Mouse (Mus musculus): ENCODE data around the gene Hp1bp3. TPM values are rescaled to one million over a fixed set of nuclear protein-coding genes. Genes with fewer than 3 reads are reported as not detected.

The Hp1bp3 gene
- total RNA-seq, 2 experiments from 2014 or later, result 139 to 178 TPM

GRCm38 (mm10) chr4:138220761-138221160, 4.7 kb downstream of the Hp1bp3 start:
- no peak for ATAC-seq (replicated peaks; ENCODE audit: low FRiP score, low TSS enrichment, poor library complexity, severe bottlenecking)

DNA sequence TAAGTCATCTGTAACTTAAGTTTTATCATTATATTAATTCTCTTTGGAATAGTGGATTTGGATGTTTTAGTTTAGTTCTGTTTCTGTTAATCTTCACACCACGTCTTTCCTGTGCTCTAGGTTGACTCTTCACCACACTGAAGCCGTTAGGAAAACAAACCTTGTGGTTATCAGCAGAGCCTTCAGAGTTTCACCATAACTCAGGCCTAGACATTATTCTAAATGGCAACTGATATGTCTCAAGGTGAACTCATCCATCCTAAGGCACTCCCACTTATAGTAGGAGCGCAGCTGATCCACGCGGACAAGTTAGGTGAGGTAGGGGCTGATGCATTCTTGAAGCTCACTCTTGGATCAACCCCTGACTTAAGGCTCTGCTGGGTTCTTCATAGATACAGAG, 5.3 kb downstream of the Hp1bp3 start:
- 0 out of 2 replicates have a peak, but pooled peaks have one; percentile 21 for ATAC-seq (replicated peaks; ENCODE audit: low FRiP score, low TSS enrichment, poor library complexity, severe bottlenecking)

GRCm38 (mm10) chr4:138222396-138222795, 6.3 kb downstream of the Hp1bp3 start:
- ATAC-seq (replicated peaks; ENCODE audit: low FRiP score, low TSS enrichment, poor library complexity, severe bottlenecking), result no peak

GRCm38 (mm10) chr4:138223623-138224022, 7.5 kb downstream of the Hp1bp3 start:
- ATAC-seq (replicated peaks; ENCODE audit: low FRiP score, low TSS enrichment, poor library complexity, severe bottlenecking), result no peak

DNA sequence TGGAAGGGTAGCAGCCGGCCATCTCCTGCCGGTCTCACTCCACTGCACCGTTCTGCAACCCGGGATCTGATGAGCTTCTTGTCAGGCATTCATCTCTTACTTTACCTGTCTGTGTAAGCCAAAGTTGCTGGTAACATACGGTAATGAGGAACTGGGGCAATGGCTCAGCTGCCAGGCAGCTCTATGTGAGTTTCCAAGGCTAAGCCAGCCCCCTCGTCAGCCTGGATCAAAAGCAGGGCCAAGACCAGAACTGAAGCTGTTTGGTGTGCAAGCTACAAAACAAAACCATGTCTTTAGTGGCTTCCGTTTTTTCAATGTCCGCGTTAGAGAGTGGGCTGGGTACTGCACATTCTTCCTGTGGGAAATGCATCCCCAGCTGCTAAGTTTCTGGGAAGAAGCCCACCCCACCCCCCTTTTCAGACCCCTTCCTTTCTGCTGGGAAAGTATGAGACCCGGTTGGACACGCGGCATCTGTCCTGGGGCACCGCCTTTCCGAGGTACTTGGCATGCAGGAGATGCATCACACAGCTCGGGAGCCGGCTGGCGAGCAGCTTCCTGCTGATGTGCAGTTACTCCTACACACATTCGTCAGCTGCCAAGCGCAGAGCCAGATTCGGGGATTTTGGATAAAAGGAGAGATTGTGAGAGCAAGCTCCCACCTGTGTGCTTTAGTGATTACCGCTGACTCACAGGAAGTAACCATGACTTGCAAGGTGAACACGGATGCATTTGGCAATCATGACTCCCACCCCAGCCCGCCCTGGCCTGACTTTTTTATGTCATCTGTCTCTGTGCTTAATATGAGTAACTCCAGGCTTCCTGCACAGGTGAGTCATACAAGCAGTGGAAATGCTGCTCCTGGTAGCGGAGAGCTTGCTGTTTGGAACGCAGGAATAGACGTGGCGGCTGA, 30.9 kb downstream of the Hp1bp3 start:
- ATAC-seq (replicated peaks; ENCODE audit: low FRiP score, low TSS enrichment, poor library complexity, severe bottlenecking), result no peak

GRCm38 (mm10) chr4:138250088-138250960, 34.2 kb downstream of the Hp1bp3 start, which contains the start of the genes Sh2d5 and Kif17:
Gene Sh2d5, plus strand, starts transcription at chr4:138250403.
Gene Kif17, plus strand, starts transcription at chr4:138250435.
- peak; percentile 91 for ATAC-seq (replicated peaks; ENCODE audit: low FRiP score, low TSS enrichment, poor library complexity, severe bottlenecking)

DNA sequence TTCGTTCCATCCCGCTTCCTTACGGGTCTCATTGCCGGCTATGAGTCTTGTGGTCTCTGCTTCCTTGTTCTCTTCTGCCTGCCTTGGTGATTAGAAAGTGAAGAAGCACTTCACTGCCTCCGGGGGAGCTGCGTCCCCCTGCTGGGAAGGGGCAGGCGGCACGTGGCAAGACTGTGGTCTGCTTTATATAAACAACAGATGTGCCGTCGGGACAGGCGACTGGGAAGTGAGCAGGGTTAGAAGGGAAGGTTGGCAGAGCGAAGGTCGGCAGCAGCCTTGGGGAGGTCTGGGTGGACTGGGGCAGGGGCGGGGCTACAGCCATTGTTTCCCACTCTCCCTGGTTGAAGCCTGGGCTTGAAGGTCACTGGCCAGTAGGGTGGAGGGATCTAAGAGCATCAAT, 35.7 kb downstream of the Hp1bp3 start:
- ATAC-seq (replicated peaks; ENCODE audit: low FRiP score, low TSS enrichment, poor library complexity, severe bottlenecking), result 0 out of 2 replicates have a peak, but pooled peaks have one; percentile 21

DNA sequence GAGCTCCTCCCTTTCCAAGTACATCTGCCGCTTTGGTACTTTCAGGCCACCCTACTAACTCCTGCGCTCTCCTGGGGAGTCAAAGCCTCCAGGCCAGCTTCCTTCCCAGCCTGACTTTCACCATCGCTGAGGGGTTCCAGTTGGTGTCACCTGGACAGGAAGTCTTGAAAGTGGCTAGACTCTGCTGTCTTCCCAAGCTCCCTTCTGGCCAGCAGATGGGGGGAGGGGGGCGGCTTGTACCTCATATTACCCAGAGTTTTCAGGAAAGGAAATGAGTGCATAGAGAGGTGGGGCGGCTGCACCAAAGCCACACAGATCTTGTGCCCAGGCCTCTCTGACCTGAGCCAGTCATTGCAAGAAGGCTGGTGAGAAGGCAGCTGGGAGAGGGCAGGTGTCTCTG, 36.1 kb downstream of the Hp1bp3 start:
- no peak for ATAC-seq (replicated peaks; ENCODE audit: low FRiP score, low TSS enrichment, poor library complexity, severe bottlenecking)

DNA sequence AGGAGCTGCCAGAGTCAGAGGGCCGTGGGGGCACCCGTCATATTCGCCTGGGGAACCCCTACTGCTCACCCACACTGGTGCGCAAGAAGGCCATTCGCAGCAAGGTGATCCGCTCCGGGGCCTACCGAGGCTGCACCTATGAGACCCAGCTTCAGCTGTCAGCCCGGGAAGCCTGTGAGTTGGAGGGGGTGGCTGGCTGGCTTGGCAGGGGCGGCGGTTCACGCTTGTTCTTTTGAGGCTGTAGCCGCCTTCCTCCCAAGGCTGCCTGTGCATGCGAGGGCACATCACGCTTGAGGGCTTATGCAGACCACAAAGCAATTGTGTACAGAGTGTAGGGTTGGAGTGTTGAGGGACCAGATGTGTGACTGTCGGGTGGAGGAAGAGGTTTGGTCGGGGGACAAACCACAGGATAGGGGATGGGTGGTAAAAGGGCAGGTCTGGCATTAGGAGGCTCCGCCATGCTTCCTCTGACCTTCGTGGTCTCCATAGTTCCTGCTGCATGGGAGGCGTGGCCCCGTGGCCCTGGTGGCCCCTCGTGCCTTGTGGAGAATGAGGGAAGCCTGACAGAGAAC, 41.1 kb downstream of the Hp1bp3 start:
- ATAC-seq (replicated peaks; ENCODE audit: low FRiP score, low TSS enrichment, poor library complexity, severe bottlenecking), result no peak

DNA sequence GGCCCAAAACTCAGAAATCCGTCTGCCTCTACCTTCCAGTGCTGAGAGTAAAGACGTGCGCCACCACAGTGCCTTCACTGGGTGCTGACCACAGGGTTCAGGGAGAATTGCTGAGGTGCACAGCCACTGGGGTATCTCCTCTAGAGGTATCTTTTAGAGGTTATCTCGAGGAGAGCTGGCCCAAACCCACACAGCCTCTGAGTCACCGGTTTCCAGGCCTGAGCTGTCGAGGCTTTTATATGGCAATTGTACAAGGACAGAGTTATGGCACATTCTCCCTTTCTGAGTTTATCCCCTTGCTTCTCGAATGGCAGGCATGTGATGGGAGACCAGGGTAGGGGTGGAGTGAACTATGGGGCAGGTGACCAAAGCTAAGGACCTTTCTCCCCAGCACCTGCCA, 42.6 kb downstream of the Hp1bp3 start:
- ATAC-seq (replicated peaks; ENCODE audit: low FRiP score, low TSS enrichment, poor library complexity, severe bottlenecking), result no peak

GRCm38 (mm10) chr4:138259482-138259881, 43.4 kb downstream of the Hp1bp3 start:
- no peak for ATAC-seq (replicated peaks; ENCODE audit: low FRiP score, low TSS enrichment, poor library complexity, severe bottlenecking)

- ATAC-seq (replicated peaks; ENCODE audit: low FRiP score, low TSS enrichment, poor library complexity, severe bottlenecking), result peak; percentile 71
These were observed 46.0 kb downstream of the Hp1bp3 start for GRCm38 (mm10) chr4:138261843-138262681.

GRCm38 (mm10) chr4:138267869-138268268, 51.8 kb downstream of the Hp1bp3 start:
- ATAC-seq (replicated peaks; ENCODE audit: low FRiP score, low TSS enrichment, poor library complexity, severe bottlenecking), result no peak

DNA sequence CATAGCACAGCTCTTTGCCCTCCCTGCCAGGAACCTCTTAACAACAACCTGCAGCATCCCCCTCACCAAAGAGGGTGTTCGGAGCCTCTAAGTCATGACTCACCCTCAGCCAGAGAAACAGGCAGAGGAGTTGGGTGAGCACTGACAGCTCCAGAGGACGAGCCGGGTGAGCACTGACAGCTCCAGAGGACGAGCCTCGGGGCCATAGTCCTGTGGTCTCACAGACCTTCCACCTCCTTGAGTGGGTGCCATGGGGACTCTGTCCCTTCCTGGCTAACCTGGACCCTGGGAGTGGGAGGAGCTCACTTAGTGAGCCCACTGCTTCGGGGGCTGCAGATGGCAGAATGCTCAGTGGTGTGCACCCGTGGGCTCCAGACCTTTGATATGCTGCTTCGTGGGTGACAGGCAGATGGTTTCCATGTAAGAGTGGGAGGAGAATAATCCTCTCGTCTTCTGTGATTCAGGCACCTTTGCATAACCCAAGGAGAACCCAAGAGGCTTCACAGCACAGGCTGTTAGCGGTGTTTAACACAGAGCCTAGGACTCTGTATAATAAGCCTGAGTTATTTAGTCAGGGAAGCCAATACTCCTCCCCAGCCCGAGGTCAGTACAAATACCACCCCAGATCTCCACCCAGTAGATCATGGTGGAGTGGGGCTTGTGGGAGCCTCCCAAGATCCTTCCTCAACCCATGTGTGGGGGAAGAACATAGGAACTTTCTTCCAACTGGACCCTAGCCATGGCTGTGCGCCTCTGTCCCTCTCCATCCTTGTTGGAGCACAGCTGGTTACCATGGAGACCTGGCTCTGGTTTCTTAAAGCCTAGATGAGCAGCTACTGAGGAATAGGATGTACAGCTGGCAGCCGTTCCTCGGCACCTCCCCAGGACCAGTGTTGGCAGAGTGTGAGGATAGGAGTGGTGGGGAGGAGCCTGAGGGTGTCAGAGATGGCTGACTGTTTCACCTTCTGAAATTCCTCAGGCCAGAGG, 56.2 kb downstream of the Hp1bp3 start:
- no peak for ATAC-seq (replicated peaks; ENCODE audit: low FRiP score, low TSS enrichment, poor library complexity, severe bottlenecking)

DNA sequence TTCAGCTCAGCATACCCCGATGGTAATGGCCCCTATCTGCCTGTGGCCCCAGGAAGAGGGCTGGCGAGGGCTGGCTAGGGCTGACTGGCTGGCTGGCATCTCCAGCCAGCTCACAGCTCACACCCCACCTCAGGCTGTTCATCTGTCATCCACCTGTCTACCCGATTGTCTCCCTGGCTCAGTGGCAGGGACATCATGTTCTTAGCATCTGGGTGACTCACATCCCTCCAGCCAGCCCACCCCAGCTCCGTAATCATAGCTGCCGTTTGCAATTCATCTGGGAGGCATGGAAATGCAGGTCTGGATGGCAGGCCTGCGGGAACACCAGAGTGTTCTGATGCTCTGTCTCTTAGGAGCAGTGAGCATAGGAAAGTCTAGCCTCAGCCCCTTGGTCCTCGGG, 62.2 kb downstream of the Hp1bp3 start:
- ATAC-seq (replicated peaks; ENCODE audit: low FRiP score, low TSS enrichment, poor library complexity, severe bottlenecking), result no peak

DNA sequence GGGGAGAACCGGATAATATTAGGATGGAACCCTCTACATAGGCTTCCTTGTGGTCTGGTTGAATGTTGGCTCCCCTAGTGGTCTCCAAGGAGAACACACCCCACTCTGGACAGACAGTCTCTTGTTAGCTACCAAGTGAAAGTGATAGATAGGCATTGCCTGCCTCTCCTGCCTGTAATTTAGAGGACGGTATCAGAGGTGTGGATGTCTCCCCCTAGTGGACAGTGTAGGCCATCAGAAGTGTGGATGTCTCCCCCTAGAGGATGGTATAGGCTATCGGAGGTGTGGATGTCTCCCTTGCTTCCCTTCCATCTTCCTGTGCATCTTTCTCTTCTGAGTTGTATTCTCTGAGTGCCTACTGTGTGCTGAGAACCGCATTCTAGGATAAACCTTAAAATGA, 66.7 kb downstream of the Hp1bp3 start:
- peak; percentile 96 for ATAC-seq (replicated peaks; ENCODE audit: low FRiP score, low TSS enrichment, poor library complexity, severe bottlenecking)

DNA sequence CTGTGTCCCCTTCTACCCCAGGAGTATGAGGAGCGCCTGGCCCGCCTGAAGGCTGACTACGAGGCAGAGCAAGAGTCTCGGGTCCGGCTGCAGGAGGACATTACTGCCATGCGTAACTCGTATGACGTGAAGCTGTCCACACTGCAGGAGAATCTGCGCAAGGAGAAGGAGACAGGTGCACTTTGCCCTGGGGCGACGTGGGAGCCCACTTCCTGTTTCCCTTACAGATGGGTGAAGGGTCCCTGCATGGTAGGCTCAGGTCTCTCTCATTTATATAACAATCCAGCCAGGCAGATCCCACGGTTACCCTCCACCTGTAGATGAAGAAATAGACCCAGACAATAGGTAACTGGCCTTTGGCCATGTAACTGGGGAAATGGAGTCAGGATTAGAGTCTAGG, 70.3 kb downstream of the Hp1bp3 start:
- ATAC-seq (replicated peaks; ENCODE audit: low FRiP score, low TSS enrichment, poor library complexity, severe bottlenecking), result no peak

GRCm38 (mm10) chr4:138288691-138289090, 72.6 kb downstream of the Hp1bp3 start:
- ATAC-seq (replicated peaks; ENCODE audit: low FRiP score, low TSS enrichment, poor library complexity, severe bottlenecking), result no peak

All from megakaryocyte-erythroid progenitor cell, adult 5-6 weeks (primary cell).